Mouse (Mus musculus): ENCODE data around the gene Acsf3.

Acsf3 gene

GRCm38 (mm10) chr8:122775285-122776155, at the start of gene Acsf3:
TSS of gene Acsf3 (plus strand) at chr8:122775486.
- in situ Hi-C loops (cut with MboI, MseI) = no loop called here

- in situ Hi-C loops (cut with MboI, MseI) = no loop called here
Observed at GRCm38 (mm10) chr8:122726789-122727188, 48.5 kb upstream of the Acsf3 start.

- in situ Hi-C loops (cut with MboI, MseI) = no loop called here
Observed at GRCm38 (mm10) chr8:122727412-122727811, 47.9 kb upstream of the Acsf3 start.

- in situ Hi-C loops (cut with MboI, MseI) = no loop called here
Observed at GRCm38 (mm10) chr8:122728630-122729029, 46.7 kb upstream of the Acsf3 start.

GRCm38 (mm10) chr8:122735110-122735509, 40.2 kb upstream of the Acsf3 start:
- in situ Hi-C loops (cut with MboI, MseI) = no loop called here

GRCm38 (mm10) chr8:122735542-122736473, 39.5 kb upstream of the Acsf3 start:
- in situ Hi-C loops (cut with MboI, MseI) = no loop called here

- in situ Hi-C loops (cut with MboI, MseI) = no loop called here
Observed at GRCm38 (mm10) chr8:122736623-122737022, 38.7 kb upstream of the Acsf3 start.

- in situ Hi-C loops (cut with MboI, MseI) = no loop called here
Observed at GRCm38 (mm10) chr8:122737071-122737470, 38.2 kb upstream of the Acsf3 start.

- in situ Hi-C loops (cut with MboI, MseI) = no loop called here
Observed at GRCm38 (mm10) chr8:122737886-122738285, 37.4 kb upstream of the Acsf3 start.

- in situ Hi-C loops (cut with MboI, MseI) = no loop called here
Observed at GRCm38 (mm10) chr8:122739102-122739725, 36.1 kb upstream of the Acsf3 start.

- in situ Hi-C loops (cut with MboI, MseI) = no loop called here
Observed at GRCm38 (mm10) chr8:122742471-122742870, 32.8 kb upstream of the Acsf3 start.

GRCm38 (mm10) chr8:122745022-122745749, 30.1 kb upstream of the Acsf3 start:
- in situ Hi-C loops (cut with MboI, MseI) = no loop called here

- in situ Hi-C loops (cut with MboI, MseI) = no loop called here
Observed at GRCm38 (mm10) chr8:122745750-122746275, 29.5 kb upstream of the Acsf3 start.

- in situ Hi-C loops (cut with MboI, MseI) = no loop called here
Observed at GRCm38 (mm10) chr8:122746439-122746838, 28.8 kb upstream of the Acsf3 start.

GRCm38 (mm10) chr8:122747825-122748224, 27.5 kb upstream of the Acsf3 start:
- in situ Hi-C loops (cut with MboI, MseI) = no loop called here

GRCm38 (mm10) chr8:122749333-122749958, 25.8 kb upstream of the Acsf3 start:
- in situ Hi-C loops (cut with MboI, MseI) = no loop called here

- in situ Hi-C loops (cut with MboI, MseI) = no loop called here
Observed at GRCm38 (mm10) chr8:122751342-122751741, 23.9 kb upstream of the Acsf3 start.

GRCm38 (mm10) chr8:122752111-122752721, 23.1 kb upstream of the Acsf3 start:
- in situ Hi-C loops (cut with MboI, MseI) = no loop called here

- in situ Hi-C loops (cut with MboI, MseI) = no loop called here
Observed at GRCm38 (mm10) chr8:122758597-122758996, 16.7 kb upstream of the Acsf3 start.

GRCm38 (mm10) chr8:122760116-122760515, 15.2 kb upstream of the Acsf3 start:
- in situ Hi-C loops (cut with MboI, MseI) = no loop called here

All from T-helper 1 cell (primary cell).